Comparison of ENCODE assay signal across 8 mouse cellular contexts in genomic region chr11:97279040-97279404, GRCm38 (mm10). TPM values are rescaled to one million over a fixed set of nuclear protein-coding genes. Genes with fewer than 3 reads are reported as not detected.
DNase-seq lines count a peak whose midpoint lies in the region; ATAC-seq and TF ChIP-seq lines count a peak whose summit lies in the region.

No protein-coding gene starts in this region.

- no peaks in the 10 kb centered on the region for H3K36me3 ChIP-seq in embryonic facial prominence, embryonic 11.5 days (replicated peaks; ENCODE audit: control insufficient read depth, insufficient read depth, low read depth, low read length)
- H3K36me3 ChIP-seq in intestine, embryonic 14.5 days (ENCODE audit: control insufficient read depth, insufficient read depth, low read length), result no peaks in the 10 kb centered on the region
- H3K36me3 ChIP-seq in neural tube, embryonic 12.5 days, result no peaks in the 10 kb centered on the region

- H3K4me3 ChIP-seq in left cerebral cortex, adult 2 months, result peak overlapping the region; percentile 97
- H3K4me3 ChIP-seq in embryonic facial prominence, embryonic 11.5 days (ENCODE audit: low read depth, low read length), result peak overlapping the region; percentile 100
- peak overlapping the region; percentile 100 for H3K4me3 ChIP-seq in intestine, embryonic 14.5 days (ENCODE audit: low read depth, low read length)
- H3K4me3 ChIP-seq in neural tube, embryonic 12.5 days, result peak overlapping the region; percentile 98

- TF ChIP-seq CTCF in left cerebral cortex, adult 2 months (IDR thresholded peaks at IDR 0.05), result no peak

- DNase-seq in left cerebral cortex, adult 2 months (ENCODE audit: extremely low spot score in 1 of 2, low spot score in 2 of 2), result no peak
- no peak for DNase-seq in left cerebral cortex, adult 8-10 months (ENCODE audit: low spot score in 2 of 2)
- DNase-seq in embryonic facial prominence, embryonic 11.5 days (ENCODE audit: low spot score), result no peak
- DNase-seq in intestine, embryonic 14.5 days (ENCODE audit: low spot score), result no peak
- DNase-seq in right cerebral cortex, postnatal 4 days, result no peak
- no peak for DNase-seq in cerebellum, adult 8-10 months
- no peak for DNase-seq in layer of hippocampus, postnatal 10 days (ENCODE audit: low spot score in 2 of 2)

- WGBS in embryonic facial prominence, embryonic 11.5 days, result 28% methylated on average over 11 of the region's 11 CpGs
- 19% methylated on average over 11 of the region's 11 CpGs for WGBS in intestine, embryonic 14.5 days
- WGBS in neural tube, embryonic 12.5 days, result 31% methylated on average over 11 of the region's 11 CpGs

- H3K4me2 ChIP-seq in embryonic facial prominence, embryonic 11.5 days (ENCODE audit: low read depth, low read length), result peak overlapping the region; percentile 69
- H3K4me2 ChIP-seq in intestine, embryonic 14.5 days (ENCODE audit: low read length), result peak overlapping the region; percentile 61
- peak overlapping the region; percentile 66 for H3K4me2 ChIP-seq in neural tube, embryonic 12.5 days (replicated peaks)

- no peaks in the 10 kb centered on the region for H3K4me1 ChIP-seq in embryonic facial prominence, embryonic 11.5 days (ENCODE audit: control insufficient read depth, insufficient read depth, low read length)
- peaks cover 11% of the 10 kb centered on the region; the same call in 1 of the 2 replicates for H3K4me1 ChIP-seq in intestine, embryonic 14.5 days (replicated peaks; ENCODE audit: control insufficient read depth, insufficient read depth, low read length)
- peaks cover 13% of the 10 kb centered on the region for H3K4me1 ChIP-seq in neural tube, embryonic 12.5 days

- no peaks in the 10 kb centered on the region for H3K27me3 ChIP-seq in embryonic facial prominence, embryonic 11.5 days (ENCODE audit: control insufficient read depth, insufficient read depth, low read length)
- no peaks in the 10 kb centered on the region for H3K27me3 ChIP-seq in intestine, embryonic 14.5 days (replicated peaks; ENCODE audit: control insufficient read depth, insufficient read depth, low read length)
- no peaks in the 10 kb centered on the region for H3K27me3 ChIP-seq in neural tube, embryonic 12.5 days (replicated peaks)

- peak overlapping the region; percentile 100 for H3K27ac ChIP-seq in left cerebral cortex, adult 2 months
- no peak overlapping the region for H3K27ac ChIP-seq in embryonic facial prominence, embryonic 11.5 days (replicated peaks; ENCODE audit: low read depth, low read length)
- H3K27ac ChIP-seq in intestine, embryonic 14.5 days (ENCODE audit: low read depth), result peak overlapping the region; percentile 93; the same call in 1 of the 2 replicates
- peak overlapping the region; percentile 97 for H3K27ac ChIP-seq in neural tube, embryonic 12.5 days

- ATAC-seq in embryonic facial prominence, embryonic 11.5 days (replicated peaks; ENCODE audit: insufficient number of reproducible peaks, low FRiP score, low TSS enrichment, low read depth), result no peak
- ATAC-seq in intestine, embryonic 14.5 days (replicated peaks; ENCODE audit: low FRiP score, low TSS enrichment, low read depth), result no peak
- ATAC-seq in neural tube, embryonic 12.5 days (ENCODE audit: low FRiP score, low read depth), result 0 out of 2 replicates have a peak, but pooled peaks have one; percentile 8

- peak overlapping the region; percentile 98 for H3K9ac ChIP-seq in embryonic facial prominence, embryonic 11.5 days (replicated peaks; ENCODE audit: low read length)
- H3K9ac ChIP-seq in intestine, embryonic 14.5 days (ENCODE audit: low read length), result peak overlapping the region; percentile 98
- H3K9ac ChIP-seq in neural tube, embryonic 12.5 days, result peak overlapping the region; percentile 99

- intact Hi-C loops in left cerebral cortex, adult 2 months (cut with DNase I), result no loop called here

- no peaks in the 10 kb centered on the region for H3K9me3 ChIP-seq in embryonic facial prominence, embryonic 11.5 days (replicated peaks; ENCODE audit: control insufficient read depth, low read length)
- H3K9me3 ChIP-seq in intestine, embryonic 14.5 days (ENCODE audit: control insufficient read depth, low read length), result no peaks in the 10 kb centered on the region
- 0 out of 2 replicates have a peak, but pooled peaks cover 6% of the 10 kb centered on the region for H3K9me3 ChIP-seq in neural tube, embryonic 12.5 days

RNA-seq across cellular contexts. Expression of gene Npepps, which starts 1.4 kb away (rescaled TPM):
- total RNA-seq in left cerebral cortex, adult 2 months (2021), result 100 to 1,000 TPM; 142 to 143 TPM
- total RNA-seq in left cerebral cortex, adult 8-10 months (2022), result 100 to 1,000 TPM; 139 to 152 (median 146) TPM
- 70.3 and 75.1 TPM in 2 replicates for polyA plus RNA-seq in embryonic facial prominence, embryonic 11.5 days (2014; fragmentation: Nextera tagmentation; extraction: Ambion mirVana)
- 83.1 and 90.0 TPM in 2 replicates for polyA plus RNA-seq in intestine, embryonic 14.5 days (2014; fragmentation: Nextera tagmentation; extraction: Ambion mirVana)
- polyA plus RNA-seq in neural tube, embryonic 12.5 days (2016; fragmentation: Nextera tagmentation; extraction: Ambion mirVana), result 127 and 133 TPM in 2 replicates
- 100 to 1,000 TPM; 144 to 159 TPM for total RNA-seq in layer of hippocampus, postnatal 10 days (2021)

RNA-seq across cellular contexts. Expression of gene Mrpl45, which starts 36.5 kb away (rescaled TPM):
- total RNA-seq in left cerebral cortex, adult 2 months (2021), result 10 to 100 TPM; 26.4 to 28.2 TPM
- 10 to 100 TPM; 22.5 to 27.2 (median 24.9) TPM for total RNA-seq in left cerebral cortex, adult 8-10 months (2022)
- polyA plus RNA-seq in embryonic facial prominence, embryonic 11.5 days (2014; fragmentation: Nextera tagmentation; extraction: Ambion mirVana), result 57.2 and 61.3 TPM in 2 replicates
- 52.1 and 55.5 TPM in 2 replicates for polyA plus RNA-seq in intestine, embryonic 14.5 days (2014; fragmentation: Nextera tagmentation; extraction: Ambion mirVana)
- 42.3 and 48.9 TPM in 2 replicates for polyA plus RNA-seq in neural tube, embryonic 12.5 days (2016; fragmentation: Nextera tagmentation; extraction: Ambion mirVana)
- 10 to 100 TPM; 22.8 to 23.7 TPM for total RNA-seq in layer of hippocampus, postnatal 10 days (2021)
